ENCODE assay signal across 8 mouse cellular contexts in the genomic region with DNA sequence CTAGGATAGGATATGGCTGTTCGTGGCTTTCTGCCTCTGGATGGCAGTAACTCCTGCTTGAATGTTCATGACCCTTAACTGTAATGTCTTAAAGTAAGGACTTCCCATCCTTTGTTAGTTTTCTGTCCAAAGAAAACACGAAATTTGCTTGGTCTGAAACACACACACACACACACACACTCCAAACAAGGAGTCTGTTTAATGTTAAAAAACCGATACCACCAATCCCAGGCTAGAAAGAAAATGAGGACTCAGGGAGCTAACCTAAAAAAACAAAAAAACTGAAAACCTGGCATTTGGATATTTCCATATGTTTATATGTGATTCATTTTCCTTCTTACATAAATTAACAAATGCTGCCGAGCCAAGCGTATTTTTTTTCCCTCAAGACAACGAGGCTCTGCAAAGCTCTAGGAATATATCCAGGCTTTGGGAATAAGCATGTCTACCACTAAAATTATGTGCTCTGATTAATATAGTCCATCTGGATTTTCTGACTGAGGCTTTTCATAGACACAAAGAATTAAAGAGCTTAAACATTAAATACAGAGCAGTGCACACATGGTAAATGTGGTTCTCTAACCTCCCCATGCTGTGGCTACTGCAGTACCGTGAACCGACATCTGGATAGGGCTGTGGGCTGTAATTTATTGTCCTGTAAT.
A peak's percentile ranks its signal among the peaks of the same experiment; 100 is the strongest.
DNase-seq lines count a peak whose midpoint lies in the region; ATAC-seq lines count a peak whose summit lies in the region.

No protein-coding gene starts in this region.

- no peak overlapping the region for H3K9ac ChIP-seq in midbrain, embryonic 14.5 days (replicated peaks; ENCODE audit: low read length)

- no peak overlapping the region for H3K4me3 ChIP-seq in midbrain, embryonic 14.5 days (replicated peaks; ENCODE audit: low read depth, low read length)

- no peaks in the 10 kb centered on the region for H3K27me3 ChIP-seq in midbrain, embryonic 14.5 days (ENCODE audit: control insufficient read depth, insufficient read depth, low read length)

- H3K36me3 ChIP-seq in midbrain, embryonic 14.5 days (ENCODE audit: control insufficient read depth, insufficient read depth, low read length), result no peaks in the 10 kb centered on the region

- H3K4me1 ChIP-seq in midbrain, embryonic 14.5 days (ENCODE audit: control insufficient read depth, insufficient read depth, low read length), result no peaks in the 10 kb centered on the region

- H3K9me3 ChIP-seq in midbrain, embryonic 14.5 days (ENCODE audit: control insufficient read depth, low read length), result no peaks in the 10 kb centered on the region

- H3K27ac ChIP-seq in midbrain, embryonic 14.5 days (replicated peaks; ENCODE audit: low read depth, low read length), result peak overlapping the region; percentile 27; the same call in 1 of the 2 replicates

- 60% methylated on average over 8 of the region's 8 CpGs for WGBS in midbrain, embryonic 14.5 days

- peak; percentile 48 for ATAC-seq in midbrain, embryonic 14.5 days (ENCODE audit: low FRiP score, low TSS enrichment)

- H3K4me2 ChIP-seq in midbrain, embryonic 14.5 days (ENCODE audit: low read length), result no peak overlapping the region

- DNase-seq in cerebellum, adult 11-12 months, result peak; percentile 20
- no peak for DNase-seq in cerebellum, adult 8-10 months
- peak; percentile 51 for DNase-seq in right cerebral cortex, adult 18-20 months
- DNase-seq in right cerebral cortex, postnatal 14 days, result no peak
- peak; percentile 6 to 10 for DNase-seq in kidney, postnatal 36 days
- peak; percentile 81 for DNase-seq in midbrain, embryonic 14.5 days
- no peak for DNase-seq in gastrocnemius, postnatal 10 days
- no peak for DNase-seq in spleen, adult 12 weeks (ENCODE audit: low spot score)

Comparison
In these comparisons a context has a peak if more than half of its experiments do, and no peak if none do; other contexts are left out.
1. DNase-seq: peak in cerebellum, adult 11-12 months (single experiment), right cerebral cortex, adult 18-20 months (single experiment), kidney, postnatal 36 days (2 of 2) and midbrain, embryonic 14.5 days (single experiment); none in cerebellum, adult 8-10 months (single experiment), right cerebral cortex, postnatal 14 days (single experiment), gastrocnemius, postnatal 10 days (single experiment) and spleen, adult 12 weeks (single experiment).